Mouse (Mus musculus) lung, postnatal 0 days (tissue): ENCODE measurements around the gene Ercc8. TPM values are rescaled to one million over a fixed set of nuclear protein-coding genes. Genes with fewer than 3 reads are reported as not detected.

Experiments
- ATAC-seq: fragments of 200-750 bp; cut with Nextera tagmentation; 2 replicates; pipeline ENCODE4 v1.8.0; 2017; ENCODE audit warnings: moderate library complexity
- DNase-seq: peaks from one replicate; pipeline ENCODE4 v3.0.0-alpha.2; 2016; ENCODE audit warnings: low spot score
- H3K27ac ChIP-seq: fragments of 300-500 bp; sonication (generic); 2 replicates; pipeline ENCODE4 v1.5.1; 2014; ENCODE audit warnings: antibody characterized with exemption, mild to moderate bottlenecking, low read length, mixed read lengths
- H3K27me3 ChIP-seq: fragments of 300-500 bp; sonication (generic); replicated peaks from 2 replicates; pipeline ENCODE4 v1.6.1; 2014; ENCODE audit warnings: low read length, mixed read lengths; ENCODE audit not compliant: insufficient read depth
- H3K36me3 ChIP-seq: fragments of 300-500 bp; sonication (generic); 2 replicates; pipeline ENCODE4 v1.6.1; 2014; ENCODE audit warnings: low read length, mixed read lengths; ENCODE audit not compliant: insufficient read depth
- H3K4me1 ChIP-seq: fragments of 300-500 bp; sonication (generic); 2 replicates; pipeline ENCODE4 v1.6.1; 2014; ENCODE audit warnings: antibody characterized with exemption, low read depth, low read length, mixed read lengths; ENCODE audit not compliant: insufficient read depth
- H3K4me2 ChIP-seq: fragments of 300-500 bp; sonication (generic); replicated peaks from 2 replicates; pipeline ENCODE4 v1.6.1; 2014; ENCODE audit warnings: low read depth, mild to moderate bottlenecking, low read length, moderate library complexity, mixed read lengths
- H3K4me3 ChIP-seq: fragments of 300-500 bp; sonication (generic); 2 replicates; pipeline ENCODE4 v1.5.1; 2014; ENCODE audit warnings: low read depth, low read length
- H3K9ac ChIP-seq: fragments of 300-500 bp; sonication (generic); replicated peaks from 2 replicates; pipeline ENCODE4 v1.6.1; 2014; ENCODE audit warnings: low read depth, mild to moderate bottlenecking
- H3K9me3 ChIP-seq: fragments of 300-500 bp; sonication (generic); 2 replicates; pipeline ENCODE4 v1.6.1; 2016; ENCODE audit warnings: low read length, mixed read lengths
- CTCF ChIP-seq: IDR thresholded peaks from 2 replicates; pipeline ENCODE4 v1.5.1; 2016; ENCODE audit warnings: antibody characterized with exemption, mild to moderate bottlenecking
- EP300 ChIP-seq: IDR thresholded peaks from 2 replicates; pipeline ENCODE4 v1.6.1; 2016; ENCODE audit warnings: antibody characterized with exemption, mild to moderate bottlenecking, control low read depth
- WGBS: fragments of 180-500 bp; shearing (Covaris S2); extraction: QIAGEN DNeasy Blood & Tissue Kit; methylation state at CpG from one replicate; pipeline ENCODE4 v1.1.7; 2014; 5-methylcytosine and 5-hydroxymethylcytosine counted together
- polyA plus RNA-seq: library from polyadenylated mRNA; unstranded; fragments of >200 nt; fragmentation: Nextera tagmentation; extraction: Ambion mirVana; gene quantifications from 2 replicates; pipeline ENCODE4 v1.2.1, GENCODE M21; 2015

Ercc8 gene
- polyA plus RNA-seq: 8.3 and 9.0 TPM in 2 replicates

- Histone ChIP-seq H3K27me3 (no peaks in the 10 kb centered on the region), H3K4me1 (0 out of 2 replicates have a peak, but pooled peaks cover 6% of the 10 kb centered on the region), H3K36me3 (no peaks in the 10 kb centered on the region), H3K4me3 (peak within 1 kb of the TSS; percentile 81), H3K9me3 (no peaks in the 10 kb centered on the region), H3K4me2 (peak within 1 kb of the TSS; percentile 91), H3K9ac (peak within 1 kb of the TSS; percentile 48; the same call in 1 of the 2 replicates), H3K27ac (0 out of 2 replicates have a peak within 1 kb of the TSS, but pooled peaks have one; percentile 20)
- WGBS: 1% methylated on average over 47 of the region's 47 CpGs
- ATAC-seq (peak; percentile 99), DNase-seq (peak; percentile 95)
- TF ChIP-seq EP300 (no peak), CTCF (peak; percentile 29)
These were observed at the start of gene Ercc8, which contains the start of gene Ndufaf2 for GRCm38 (mm10) chr13:108158465-108159240. Ercc8 (plus strand) TSS chr13:108158731. Ndufaf2 (minus strand) TSS chr13:108158623.

DNA sequence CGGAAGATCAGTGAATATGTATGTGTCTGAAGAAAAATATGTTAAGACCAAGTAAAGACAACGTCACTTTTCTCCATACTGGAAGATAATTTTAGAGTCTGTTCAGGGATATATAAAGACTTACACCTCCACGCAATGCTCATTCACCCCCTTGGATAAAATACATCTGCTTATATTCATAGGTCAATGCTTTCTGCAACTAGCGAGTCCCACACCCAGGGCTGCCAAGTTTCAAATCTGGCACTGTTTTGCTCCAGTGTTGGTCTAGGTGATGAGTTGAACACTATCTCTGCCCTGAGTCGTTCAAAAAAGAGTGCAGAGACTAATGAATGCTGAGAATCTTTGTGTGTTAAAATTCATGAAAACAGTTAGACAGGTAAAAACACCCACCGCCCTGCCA is 47.6 kb upstream of the Ercc8 start:
- Histone ChIP-seq H3K36me3 (no peaks in the 10 kb centered on the region), H3K4me2 (no peak overlapping the region), H3K27me3 (no peaks in the 10 kb centered on the region), H3K4me1 (no peaks in the 10 kb centered on the region), H3K9ac (no peak overlapping the region), H3K4me3 (no peak overlapping the region), H3K9me3 (no peaks in the 10 kb centered on the region), H3K27ac (no peak overlapping the region)
- TF ChIP-seq EP300 (no peak), CTCF (no peak)
- DNase-seq (no peak), ATAC-seq (no peak)
- 85% methylated on average over 6 of the region's 6 CpGs for WGBS

DNA sequence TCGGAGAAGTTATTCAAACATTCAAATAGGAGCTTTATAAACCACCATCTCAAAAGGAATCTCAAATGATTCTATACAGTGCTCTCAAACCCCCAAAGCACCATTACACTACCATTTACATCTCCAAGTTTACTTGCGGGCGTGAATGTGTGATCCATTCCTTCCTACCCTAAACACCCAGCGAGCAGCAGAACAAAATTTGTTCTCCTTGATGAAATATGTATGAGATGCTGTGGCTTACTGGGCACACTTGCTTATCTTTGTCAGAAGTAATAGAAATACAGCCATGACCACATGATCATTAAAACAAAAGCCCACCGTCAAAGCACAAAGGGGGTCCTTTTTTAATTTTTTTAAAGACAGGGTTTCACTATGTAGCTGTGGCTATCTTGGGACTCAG is 45.0 kb upstream of the Ercc8 start:
- no peak overlapping the region for H3K9ac ChIP-seq
- no peak for DNase-seq
- no peak overlapping the region for H3K4me3 ChIP-seq
- no peaks in the 10 kb centered on the region for H3K36me3 ChIP-seq
- H3K27ac ChIP-seq: no peak overlapping the region
- WGBS: 92% methylated on average over 5 of the region's 5 CpGs
- TF ChIP-seq CTCF: no peak
- no peak for TF ChIP-seq EP300
- H3K4me2 ChIP-seq: no peak overlapping the region
- ATAC-seq: no peak
- H3K27me3 ChIP-seq: no peaks in the 10 kb centered on the region
- H3K9me3 ChIP-seq: no peaks in the 10 kb centered on the region
- no peaks in the 10 kb centered on the region for H3K4me1 ChIP-seq

DNA sequence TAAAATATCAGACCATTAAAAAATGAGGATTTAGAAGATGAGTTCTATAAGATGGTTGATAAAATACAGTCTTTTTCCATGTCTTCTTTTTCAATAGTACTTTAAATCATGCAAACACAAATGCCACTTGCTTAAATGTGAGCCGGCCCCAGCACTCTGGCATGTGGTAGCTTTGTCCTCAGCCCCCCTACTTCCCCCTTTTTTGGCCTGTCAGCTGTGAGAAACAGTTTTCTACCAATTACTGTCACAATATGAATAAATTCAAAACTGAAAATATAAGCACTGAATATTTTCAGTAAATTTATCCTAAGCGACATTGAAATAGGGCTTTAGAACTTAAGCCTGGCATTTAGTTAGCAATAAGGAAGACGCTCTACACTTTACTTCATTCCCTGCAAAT is 44.3 kb upstream of the Ercc8 start:
- Histone ChIP-seq H3K4me1 (no peaks in the 10 kb centered on the region), H3K9me3 (no peaks in the 10 kb centered on the region), H3K36me3 (no peaks in the 10 kb centered on the region), H3K4me2 (no peak overlapping the region), H3K27ac (no peak overlapping the region), H3K27me3 (no peaks in the 10 kb centered on the region), H3K4me3 (no peak overlapping the region), H3K9ac (no peak overlapping the region)
- DNase-seq: no peak
- no peak for TF ChIP-seq CTCF
- TF ChIP-seq EP300: no peak
- ATAC-seq: no peak
- WGBS: 74% methylated on average over 3 of the region's 3 CpGs

GRCm38 (mm10) chr13:108117654-108118053 is 40.9 kb upstream of the Ercc8 start:
- H3K9ac ChIP-seq: no peak overlapping the region
- TF ChIP-seq EP300 (no peak), CTCF (no peak)
- H3K27ac ChIP-seq: no peak overlapping the region
- H3K4me1 ChIP-seq: no peaks in the 10 kb centered on the region
- H3K36me3 ChIP-seq: no peaks in the 10 kb centered on the region
- H3K4me2 ChIP-seq: no peak overlapping the region
- no peak for DNase-seq
- no peaks in the 10 kb centered on the region for H3K9me3 ChIP-seq
- H3K27me3 ChIP-seq: no peaks in the 10 kb centered on the region
- ATAC-seq: no peak
- no peak overlapping the region for H3K4me3 ChIP-seq

DNA sequence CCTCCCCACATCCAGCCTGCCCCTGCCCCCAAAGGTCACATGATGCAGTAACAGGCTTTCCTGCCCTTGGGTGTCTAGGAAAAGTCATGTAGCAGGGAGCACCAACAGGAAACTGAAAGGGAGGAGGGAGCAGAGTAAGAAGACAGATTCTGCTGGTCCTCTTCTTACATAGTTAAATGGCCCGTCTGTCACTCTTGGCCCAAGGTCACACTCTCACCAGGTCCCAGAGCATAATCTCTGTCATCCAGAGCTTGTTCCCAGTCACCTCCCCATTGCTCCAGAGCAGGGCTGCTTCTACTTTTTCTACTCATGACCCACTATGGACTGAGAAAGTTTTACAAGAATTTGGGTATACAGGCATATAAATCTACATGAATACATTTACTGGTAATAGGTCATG is 40.3 kb upstream of the Ercc8 start:
- Histone ChIP-seq H3K4me1 (no peaks in the 10 kb centered on the region), H3K4me3 (no peak overlapping the region), H3K27ac (no peak overlapping the region), H3K27me3 (no peaks in the 10 kb centered on the region), H3K9ac (no peak overlapping the region), H3K9me3 (no peaks in the 10 kb centered on the region), H3K36me3 (no peaks in the 10 kb centered on the region), H3K4me2 (no peak overlapping the region)
- TF ChIP-seq CTCF (no peak), EP300 (no peak)
- 63% methylated on average over 1 of the region's 1 CpGs for WGBS
- no peak for DNase-seq
- ATAC-seq: no peak
